Mouse (Mus musculus) limb, embryonic 12.5 days (tissue): ENCODE measurements around the gene Il21r. TPM values are rescaled to one million over a fixed set of nuclear protein-coding genes. Genes with fewer than 3 reads are reported as not detected.

ENCODE experiments used
- ATAC-seq: fragments of 200-750 bp; cut with Nextera tagmentation; 2 replicates; pipeline ENCODE4 v1.8.0; 2017; ENCODE audit warnings: low read depth, moderate TSS enrichment; ENCODE audit not compliant: insufficient number of reproducible peaks, insufficient read depth, low FRiP score, low TSS enrichment
- H3K27ac ChIP-seq: fragments of 300-500 bp; sonication (generic); 2 replicates; pipeline ENCODE4 v1.5.1; 2016; ENCODE audit warnings: mild to moderate bottlenecking, moderate library complexity
- H3K27me3 ChIP-seq: fragments of 300-500 bp; sonication (generic); 2 replicates; pipeline ENCODE4 v1.6.1; 2016; ENCODE audit warnings: mild to moderate bottlenecking, moderate library complexity
- H3K36me3 ChIP-seq: fragments of 300-500 bp; sonication (generic); 2 replicates; pipeline ENCODE4 v1.6.1; 2016; ENCODE audit warnings: mild to moderate bottlenecking, moderate library complexity
- H3K4me1 ChIP-seq: fragments of 300-500 bp; sonication (generic); replicated peaks from 2 replicates; pipeline ENCODE4 v1.6.1; 2016
- H3K4me2 ChIP-seq: fragments of 300-500 bp; sonication (generic); 2 replicates; pipeline ENCODE4 v1.6.1; 2016; ENCODE audit warnings: mild to moderate bottlenecking, moderate library complexity
- H3K4me3 ChIP-seq: fragments of 300-500 bp; sonication (generic); replicated peaks from 2 replicates; pipeline ENCODE4 v1.5.1; 2016; ENCODE audit warnings: mild to moderate bottlenecking
- H3K9ac ChIP-seq: fragments of 300-500 bp; sonication (generic); replicated peaks from 2 replicates; pipeline ENCODE4 v1.6.1; 2016; ENCODE audit warnings: mild to moderate bottlenecking, moderate library complexity
- H3K9me3 ChIP-seq: fragments of 300-500 bp; sonication (generic); 2 replicates; pipeline ENCODE4 v1.6.1; 2016; ENCODE audit warnings: mild to moderate bottlenecking, moderate library complexity
- WGBS: fragments of 180-500 bp; shearing (Covaris S2); methylation state at CpG from one replicate; pipeline ENCODE4 v1.1.7; 2016; 5-methylcytosine and 5-hydroxymethylcytosine counted together
- polyA plus RNA-seq: library from polyadenylated mRNA; unstranded; fragments of >200 nt; fragmentation: Nextera tagmentation; extraction: Ambion mirVana; gene quantifications from 2 replicates; pipeline ENCODE4 v1.2.1, GENCODE M21; 2016

The Il21r gene
- polyA plus RNA-seq, 1 experiment from 2014 or later = 0.20 TPM

DNA sequence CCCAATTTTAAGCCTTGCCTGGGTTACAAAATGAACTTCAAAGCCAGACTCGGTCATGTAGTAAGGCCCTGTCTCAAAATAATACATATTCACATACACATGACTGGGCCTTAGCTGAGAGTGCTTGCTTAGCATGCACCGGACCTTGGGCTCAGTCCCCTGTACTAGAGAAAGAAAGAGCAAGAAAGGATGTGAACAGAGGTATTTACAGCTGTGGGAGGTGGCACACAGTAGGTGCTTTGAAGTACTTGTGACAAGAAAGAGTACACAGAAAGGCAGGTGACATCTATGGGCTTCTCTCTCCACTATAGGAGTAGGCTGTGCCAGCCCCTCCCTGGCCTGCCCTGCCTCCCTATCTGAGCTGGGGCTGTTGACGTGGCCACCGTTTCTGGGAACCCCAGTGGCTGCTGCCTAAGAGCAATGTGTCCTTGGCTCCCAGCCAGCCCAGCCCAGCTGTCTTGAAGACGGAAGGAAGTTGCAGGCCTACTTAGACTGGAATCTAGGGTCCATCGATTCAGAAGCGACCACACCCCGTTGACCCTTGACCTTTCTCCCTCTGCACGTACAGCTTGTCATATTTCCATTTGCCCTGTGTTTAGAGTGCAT is 42.0 kb upstream of the Il21r start:
- no peaks in the 10 kb centered on the region for H3K9me3 ChIP-seq
- H3K4me1 ChIP-seq = peaks cover 10% of the 10 kb centered on the region
- no peaks in the 10 kb centered on the region for H3K36me3 ChIP-seq
- H3K27ac ChIP-seq = no peak overlapping the region
- H3K9ac ChIP-seq = no peak overlapping the region
- H3K4me2 ChIP-seq = no peak overlapping the region
- no peak for ATAC-seq
- no peak overlapping the region for H3K4me3 ChIP-seq
- no peaks in the 10 kb centered on the region for H3K27me3 ChIP-seq
- 62% methylated on average over 9 of the region's 9 CpGs for WGBS

GRCm38 (mm10) chr7:125562413-125562812 is 40.8 kb upstream of the Il21r start:
- no peaks in the 10 kb centered on the region for H3K9me3 ChIP-seq
- H3K9ac ChIP-seq = no peak overlapping the region
- 43% methylated on average over 4 of the region's 4 CpGs for WGBS
- peaks cover 10% of the 10 kb centered on the region for H3K4me1 ChIP-seq
- no peak overlapping the region for H3K4me3 ChIP-seq
- no peak for ATAC-seq
- no peak overlapping the region for H3K4me2 ChIP-seq
- no peaks in the 10 kb centered on the region for H3K36me3 ChIP-seq
- H3K27me3 ChIP-seq = no peaks in the 10 kb centered on the region
- peak overlapping the region; percentile 12; the same call in 1 of the 2 replicates for H3K27ac ChIP-seq

- no peak overlapping the region for H3K4me2 ChIP-seq
- 79% methylated on average over 3 of the region's 3 CpGs for WGBS
- no peak overlapping the region for H3K9ac ChIP-seq
- no peak for ATAC-seq
- H3K36me3 ChIP-seq = no peaks in the 10 kb centered on the region
- no peak overlapping the region for H3K27ac ChIP-seq
- H3K4me1 ChIP-seq = peaks cover 10% of the 10 kb centered on the region
- H3K27me3 ChIP-seq = no peaks in the 10 kb centered on the region
- H3K9me3 ChIP-seq = no peaks in the 10 kb centered on the region
- H3K4me3 ChIP-seq = no peak overlapping the region
These were observed 40.1 kb upstream of the Il21r start for GRCm38 (mm10) chr7:125563093-125563492.

DNA sequence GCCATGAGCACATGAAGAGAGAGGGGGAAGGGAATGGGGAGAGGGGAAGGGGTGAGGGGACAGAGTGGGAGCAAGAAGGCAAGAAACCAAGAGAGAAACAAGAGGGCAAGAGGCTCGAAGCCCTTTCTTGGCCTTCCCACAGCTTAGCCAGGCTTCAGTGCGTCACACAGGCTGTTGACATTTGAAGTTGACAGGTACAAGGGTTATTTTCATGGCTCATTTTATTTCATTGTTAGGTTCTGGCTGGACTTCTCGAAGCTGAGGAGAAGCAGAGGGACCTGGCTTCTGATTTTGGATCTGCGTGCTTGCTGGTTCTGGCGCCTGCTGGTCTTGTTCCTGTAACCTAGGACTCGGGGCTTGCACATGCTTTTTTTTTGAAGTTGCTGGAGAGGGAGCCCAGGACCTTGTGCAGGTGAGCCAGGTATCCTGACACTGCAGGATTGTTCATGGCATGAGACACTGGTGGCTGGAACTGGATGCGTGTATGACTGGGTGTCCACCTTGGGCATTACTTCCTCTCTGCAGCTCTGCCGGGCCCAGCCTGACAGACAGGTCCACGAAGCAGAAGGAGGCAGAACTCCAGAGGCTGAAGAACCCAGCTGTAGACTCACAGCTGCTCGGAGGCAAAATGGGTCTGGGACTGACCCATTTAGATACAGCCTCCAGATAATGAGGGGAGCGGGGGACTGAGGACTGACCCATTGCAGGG is 38.8 kb upstream of the Il21r start:
- Histone ChIP-seq H3K9me3 (no peaks in the 10 kb centered on the region), H3K4me3 (no peak overlapping the region), H3K4me1 (peaks cover 10% of the 10 kb centered on the region), H3K36me3 (no peaks in the 10 kb centered on the region), H3K9ac (no peak overlapping the region), H3K27me3 (no peaks in the 10 kb centered on the region), H3K4me2 (no peak overlapping the region), H3K27ac (no peak overlapping the region)
- WGBS = 74% methylated on average over 11 of the region's 11 CpGs
- ATAC-seq = no peak

- Histone ChIP-seq H3K27me3 (no peaks in the 10 kb centered on the region), H3K36me3 (no peaks in the 10 kb centered on the region), H3K9me3 (no peaks in the 10 kb centered on the region), H3K4me2 (no peak overlapping the region), H3K4me3 (no peak overlapping the region), H3K9ac (no peak overlapping the region), H3K4me1 (peaks cover 10% of the 10 kb centered on the region), H3K27ac (no peak overlapping the region)
- ATAC-seq = no peak
- 64% methylated on average over 12 of the region's 12 CpGs for WGBS
These were observed 37.5 kb upstream of the Il21r start for GRCm38 (mm10) chr7:125565516-125566285.

DNA sequence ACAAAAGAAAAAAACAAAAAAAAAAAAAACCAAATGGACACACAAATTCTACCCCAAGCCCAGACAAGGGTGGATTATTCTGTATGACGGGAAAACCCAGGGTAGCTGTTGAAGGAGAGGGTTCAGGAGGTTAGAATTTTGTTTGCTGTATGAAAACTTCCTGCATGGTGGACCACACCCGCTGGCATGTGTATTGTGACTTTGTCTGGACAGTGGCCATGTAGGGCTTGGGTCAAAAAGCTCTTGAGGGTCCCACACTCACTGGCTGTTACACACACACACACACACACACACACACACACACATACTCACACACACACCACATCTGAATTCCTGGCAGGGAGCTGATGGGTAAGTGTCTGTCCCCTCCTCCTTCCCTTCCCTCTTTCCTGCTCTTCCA is 36.8 kb upstream of the Il21r start:
- 78% methylated on average over 2 of the region's 2 CpGs for WGBS
- no peak for ATAC-seq
- H3K27ac ChIP-seq = no peak overlapping the region
- H3K9me3 ChIP-seq = no peaks in the 10 kb centered on the region
- H3K4me3 ChIP-seq = no peak overlapping the region
- peaks cover 10% of the 10 kb centered on the region for H3K4me1 ChIP-seq
- no peaks in the 10 kb centered on the region for H3K27me3 ChIP-seq
- no peak overlapping the region for H3K4me2 ChIP-seq
- H3K36me3 ChIP-seq = no peaks in the 10 kb centered on the region
- no peak overlapping the region for H3K9ac ChIP-seq

DNA sequence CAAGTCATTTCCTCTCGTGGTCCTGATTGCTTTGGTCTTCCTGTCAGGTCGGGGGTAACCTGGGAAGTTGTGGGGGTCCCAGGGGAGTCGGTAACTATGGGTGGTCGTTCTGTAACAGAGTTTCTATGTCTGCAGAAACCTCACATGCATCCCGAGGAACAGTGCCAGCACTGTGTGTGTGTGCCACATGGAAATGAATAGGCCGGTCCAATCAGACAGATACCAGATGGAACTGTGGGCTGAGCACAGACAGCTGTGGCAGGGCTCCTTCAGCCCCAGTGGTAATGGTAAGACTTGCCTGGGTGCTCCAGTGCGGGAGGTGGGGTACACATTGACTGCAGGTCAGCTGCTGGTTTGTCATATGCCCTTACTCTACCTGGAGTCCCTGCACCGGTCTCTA is 34.3 kb upstream of the Il21r start:
- Histone ChIP-seq H3K27me3 (no peaks in the 10 kb centered on the region), H3K9me3 (no peaks in the 10 kb centered on the region), H3K4me3 (no peak overlapping the region), H3K27ac (no peak overlapping the region), H3K4me1 (no peaks in the 10 kb centered on the region), H3K36me3 (no peaks in the 10 kb centered on the region), H3K4me2 (no peak overlapping the region), H3K9ac (no peak overlapping the region)
- ATAC-seq = no peak
- 74% methylated on average over 8 of the region's 8 CpGs for WGBS

DNA sequence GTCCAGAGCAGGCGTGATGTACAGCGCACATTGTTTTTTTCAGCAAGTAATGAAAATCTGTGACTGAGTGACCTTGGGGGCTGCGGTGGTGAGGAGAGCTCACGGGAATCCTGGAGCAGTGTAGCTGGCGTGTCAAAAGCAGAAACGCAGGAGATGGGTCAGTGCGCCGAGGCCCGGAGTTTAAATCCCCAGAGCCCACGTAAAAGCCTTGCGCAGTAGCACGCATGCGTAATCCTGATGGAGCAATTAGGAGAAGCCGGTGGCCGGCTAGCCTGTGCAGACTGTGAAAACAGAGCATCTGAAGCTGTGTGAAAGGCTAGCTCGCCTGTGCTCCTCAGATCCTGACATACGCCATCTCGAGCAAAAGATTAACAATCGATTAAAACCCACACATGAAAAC is 31.3 kb upstream of the Il21r start:
- H3K36me3 ChIP-seq = 0 out of 2 replicates have a peak, but pooled peaks cover 4% of the 10 kb centered on the region
- no peaks in the 10 kb centered on the region for H3K27me3 ChIP-seq
- no peaks in the 10 kb centered on the region for H3K4me1 ChIP-seq
- no peak overlapping the region for H3K4me3 ChIP-seq
- no peak overlapping the region for H3K27ac ChIP-seq
- H3K9me3 ChIP-seq = no peaks in the 10 kb centered on the region
- ATAC-seq = no peak
- H3K4me2 ChIP-seq = no peak overlapping the region
- 82% methylated on average over 19 of the region's 19 CpGs for WGBS
- H3K9ac ChIP-seq = no peak overlapping the region

DNA sequence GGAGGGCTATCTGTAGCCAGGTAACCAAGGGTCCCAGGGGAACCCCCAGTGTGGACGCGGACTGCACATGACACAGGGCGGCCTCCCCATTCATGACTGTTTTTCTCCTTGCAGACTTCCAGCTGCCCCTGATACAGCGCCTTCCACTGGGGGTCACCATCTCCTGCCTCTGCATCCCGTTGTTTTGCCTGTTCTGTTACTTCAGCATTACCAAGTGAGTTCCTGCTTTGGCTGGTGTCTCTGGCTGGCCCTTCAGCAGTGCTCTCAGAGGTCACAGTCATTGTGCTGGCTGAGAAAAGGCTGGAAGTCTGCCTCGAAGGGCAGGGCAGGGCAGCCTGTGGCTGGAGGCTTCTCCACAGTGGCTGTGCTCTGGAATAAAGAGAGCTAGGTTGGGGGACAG is 30.5 kb upstream of the Il21r start:
- H3K9me3 ChIP-seq = no peaks in the 10 kb centered on the region
- H3K27me3 ChIP-seq = no peaks in the 10 kb centered on the region
- 0 out of 2 replicates have a peak, but pooled peaks cover 4% of the 10 kb centered on the region for H3K36me3 ChIP-seq
- H3K27ac ChIP-seq = no peak overlapping the region
- no peaks in the 10 kb centered on the region for H3K4me1 ChIP-seq
- no peak overlapping the region for H3K9ac ChIP-seq
- no peak for ATAC-seq
- H3K4me2 ChIP-seq = no peak overlapping the region
- WGBS = 75% methylated on average over 6 of the region's 6 CpGs
- H3K4me3 ChIP-seq = no peak overlapping the region

GRCm38 (mm10) chr7:125573849-125574248 is 29.4 kb upstream of the Il21r start:
- Histone ChIP-seq H3K27ac (no peak overlapping the region), H3K9me3 (no peaks in the 10 kb centered on the region), H3K9ac (no peak overlapping the region), H3K4me2 (no peak overlapping the region), H3K36me3 (0 out of 2 replicates have a peak, but pooled peaks cover 4% of the 10 kb centered on the region), H3K4me1 (no peaks in the 10 kb centered on the region), H3K4me3 (no peak overlapping the region), H3K27me3 (no peaks in the 10 kb centered on the region)
- WGBS = 84% methylated on average over 2 of the region's 2 CpGs
- no peak for ATAC-seq

DNA sequence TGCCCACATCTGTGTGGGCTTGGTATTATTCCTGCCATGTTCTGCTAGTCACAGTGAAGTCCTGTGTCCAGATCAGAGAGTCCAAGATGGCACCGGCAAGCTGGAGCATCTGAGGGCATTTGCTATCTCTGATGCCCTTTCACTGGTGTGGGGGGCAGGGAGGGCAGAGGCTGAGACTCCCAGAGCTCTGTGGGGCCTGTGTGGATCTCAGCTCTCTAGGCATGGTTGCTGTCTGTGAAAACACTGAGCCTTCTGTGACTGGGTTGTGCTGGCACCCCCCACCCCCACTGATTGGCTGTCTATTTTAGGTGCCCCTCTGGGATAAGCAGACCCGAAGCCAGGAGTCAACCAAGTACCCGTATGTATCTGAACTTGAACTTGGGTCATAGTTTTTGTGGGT is 28.4 kb upstream of the Il21r start:
- Histone ChIP-seq H3K4me3 (no peak overlapping the region), H3K27ac (no peak overlapping the region), H3K27me3 (no peaks in the 10 kb centered on the region), H3K9me3 (no peaks in the 10 kb centered on the region), H3K9ac (no peak overlapping the region), H3K4me1 (no peaks in the 10 kb centered on the region), H3K4me2 (no peak overlapping the region), H3K36me3 (0 out of 2 replicates have a peak, but pooled peaks cover 4% of the 10 kb centered on the region)
- 82% methylated on average over 3 of the region's 3 CpGs for WGBS
- no peak for ATAC-seq
